Mouse (Mus musculus) kidney, adult 2 months (tissue): ENCODE measurements around the gene Snx21.

ENCODE experiments used
- CTCF ChIP-seq: fragments of 200-500 bp; conservative IDR thresholded peaks from 2 replicates; pipeline ENCODE4 v1.5.1; 2011; ENCODE audit warnings: low read depth, mild to moderate bottlenecking, control low read depth, low read length, moderate library complexity, mixed read lengths; ENCODE audit not compliant: insufficient read depth, insufficient read length
- POLR2A ChIP-seq: fragments of 200-500 bp; IDR thresholded peaks from one replicate; pipeline ENCODE4 v1.6.1; 2011; ENCODE audit warnings: low read depth, low read length, control low read depth

- TF ChIP-seq POLR2A (no peak), CTCF (0 out of 2 replicates have a peak, but pooled peaks have one; percentile 13)
These were observed 48.9 kb downstream of the Snx21 start for GRCm38 (mm10) chr2:164834531-164834930.
